Mouse (Mus musculus) cerebellum, adult 2 months (tissue): ENCODE data around the gene Pilrb2. TPM values are rescaled to one million over a fixed set of nuclear protein-coding genes. Genes with fewer than 3 reads are reported as not detected.
"Not testable (repeated sequence)": the region's sequence is repeated elsewhere in the genome, so short reads cannot be mapped to it uniquely, and the experiment has no call there.

Experiments used
- DNase-seq, 2 experiments: peaks; one replicate each; pipeline ENCODE4 v3.0.0; 2021
- H3K27ac ChIP-seq: fragments of 200-500 bp; 2 replicates; pipeline ENCODE4 v1.5.1; 2012; ENCODE audit warnings: low read length, control low read depth, inconsistent platforms; ENCODE audit not compliant: insufficient read depth
- H3K27me3 ChIP-seq: fragments of 200-500 bp; 2 replicates; pipeline ENCODE4 v1.6.1; 2012; ENCODE audit warnings: inconsistent platforms, mild to moderate bottlenecking, low read length, moderate library complexity; ENCODE audit not compliant: control insufficient read depth, insufficient read depth
- H3K4me1 ChIP-seq: fragments of 200-500 bp; 2 replicates; pipeline ENCODE4 v1.6.1; 2011; ENCODE audit warnings: low read length; ENCODE audit not compliant: control insufficient read depth, insufficient read depth
- H3K4me3 ChIP-seq: fragments of 200-500 bp; replicated peaks from 2 replicates; pipeline ENCODE3; 2011; ENCODE audit warnings: mild to moderate bottlenecking, low read depth, low read length, control low read depth; ENCODE audit not compliant: insufficient read depth
- CTCF ChIP-seq: fragments of 200-500 bp; IDR thresholded peaks from 2 replicates; pipeline ENCODE4 v1.5.1; 2011; ENCODE audit warnings: low read depth, mild to moderate bottlenecking, control low read depth, low read length, moderate library complexity, borderline replicate concordance; ENCODE audit not compliant: insufficient read depth
- POLR2A ChIP-seq: fragments of 200-500 bp; IDR thresholded peaks from 2 replicates; pipeline ENCODE4 v1.6.1; 2011; ENCODE audit warnings: low read length, control low read depth, borderline replicate concordance; ENCODE audit not compliant: insufficient read depth
- WGBS: fragments of 180-500 bp; shearing (Covaris S2); methylation state at CpG from one replicate; pipeline ENCODE4 v1.1.7; 2018; 5-methylcytosine and 5-hydroxymethylcytosine counted together
- polyA plus RNA-seq: library from polyadenylated mRNA; depleted of rRNA; stranded (reverse); fragments of >200 nt; gene quantifications from 2 replicates; pipeline ENCODE4 v1.2.3, GENCODE M21; 2012; rRNA removed

Pilrb2 gene
- 0.11 and 0.23 TPM in 2 replicates for polyA plus RNA-seq

DNA sequence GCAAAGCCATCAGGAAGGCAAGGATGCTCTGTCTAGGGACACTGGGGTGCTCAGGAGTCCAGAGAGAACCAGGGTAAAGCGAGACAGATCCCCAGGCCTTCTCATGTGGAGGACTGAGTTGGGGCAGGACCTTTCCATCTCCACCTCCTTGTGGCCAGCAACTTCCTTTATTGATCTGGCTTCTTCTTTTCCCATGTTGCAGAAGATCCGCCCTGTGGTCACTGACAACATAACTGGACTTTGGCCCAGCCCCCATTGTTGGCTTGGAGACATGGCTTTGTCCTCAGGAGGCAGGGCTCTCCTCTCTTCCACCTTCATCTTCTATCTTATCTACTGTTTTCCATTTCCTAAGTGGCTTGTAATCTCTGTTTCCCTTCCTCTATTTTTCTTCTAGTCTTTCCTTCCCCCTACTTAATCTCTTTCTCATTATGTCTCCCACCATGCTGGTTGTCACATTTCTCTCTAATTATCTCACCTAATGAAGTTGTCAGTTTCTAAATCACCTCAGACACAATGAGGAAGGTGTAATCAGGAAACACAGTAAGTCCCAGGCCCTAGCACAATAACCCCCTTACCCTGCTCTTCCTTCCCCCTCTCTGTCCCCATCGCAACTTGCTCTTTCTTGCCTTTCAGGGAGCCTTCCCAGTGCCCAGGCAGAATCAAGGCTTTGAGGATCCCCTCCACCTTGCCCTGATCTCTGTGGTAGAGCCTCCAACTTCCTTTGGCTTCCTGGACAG, at the start of gene Pilrb2:
Gene Pilrb2 (minus strand): TSS at position 172 of the 737 bp plus-strand sequence.
- not testable (repeated sequence) for H3K27me3 ChIP-seq, H3K27ac ChIP-seq, DNase-seq, H3K4me1 ChIP-seq, H3K4me3 ChIP-seq
- 68% methylated on average over 3 of the region's 3 CpGs for WGBS

DNA sequence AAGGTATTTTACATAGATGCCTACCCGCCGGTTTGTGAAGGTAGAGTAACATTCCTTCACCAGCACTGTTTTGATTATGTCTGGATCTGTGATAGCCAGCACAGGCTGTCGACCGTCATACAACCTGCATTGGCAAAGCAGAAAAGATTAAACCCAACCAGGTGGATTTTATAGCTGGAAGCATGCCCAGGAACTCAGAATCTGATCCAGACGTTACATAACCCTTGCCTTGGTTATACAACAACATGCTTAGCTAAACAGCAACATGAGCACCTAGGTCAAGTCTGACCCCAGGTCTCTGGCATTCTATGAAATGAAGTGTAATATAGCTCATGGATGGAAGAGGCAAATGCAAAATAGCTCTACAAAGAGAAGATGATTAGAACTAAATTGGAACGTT, 43.9 kb upstream of the Pilrb2 start:
- no peak overlapping the region for H3K4me3 ChIP-seq
- TF ChIP-seq CTCF (no peak), POLR2A (no peak)
- DNase-seq = peak; percentile 28 to 72
- WGBS = 40% methylated on average over 6 of the region's 6 CpGs
- 0 out of 2 replicates have a peak overlapping the region, but pooled peaks have one; percentile 16 for H3K27ac ChIP-seq
- H3K4me1 ChIP-seq = no peaks in the 10 kb centered on the region; the same call in 1 of the 2 replicates
- H3K27me3 ChIP-seq = no peaks in the 10 kb centered on the region

DNA sequence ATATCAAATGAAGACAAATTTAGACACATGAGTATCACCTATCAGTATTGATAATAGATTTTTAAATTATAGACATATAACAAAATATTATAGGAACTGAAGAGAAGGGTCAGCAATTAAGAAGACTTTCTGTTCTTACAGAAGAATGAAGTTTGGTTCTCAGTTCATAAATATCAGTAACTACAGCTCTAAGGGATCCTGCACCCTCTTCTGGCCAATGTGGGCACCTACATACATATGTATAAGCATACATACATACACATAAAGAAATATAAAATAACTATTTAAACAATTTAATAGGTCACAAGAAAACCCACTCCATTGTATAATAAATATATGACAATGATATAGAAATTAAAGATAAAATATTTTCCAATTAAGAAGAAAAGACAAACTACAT, 42.9 kb upstream of the Pilrb2 start:
- TF ChIP-seq CTCF = no peak
- TF ChIP-seq POLR2A = no peak
- Histone ChIP-seq H3K4me1 (no peaks in the 10 kb centered on the region; the same call in 1 of the 2 replicates), H3K4me3 (no peak overlapping the region), H3K27me3 (no peaks in the 10 kb centered on the region), H3K27ac (no peak overlapping the region)
- DNase-seq = no peak

DNA sequence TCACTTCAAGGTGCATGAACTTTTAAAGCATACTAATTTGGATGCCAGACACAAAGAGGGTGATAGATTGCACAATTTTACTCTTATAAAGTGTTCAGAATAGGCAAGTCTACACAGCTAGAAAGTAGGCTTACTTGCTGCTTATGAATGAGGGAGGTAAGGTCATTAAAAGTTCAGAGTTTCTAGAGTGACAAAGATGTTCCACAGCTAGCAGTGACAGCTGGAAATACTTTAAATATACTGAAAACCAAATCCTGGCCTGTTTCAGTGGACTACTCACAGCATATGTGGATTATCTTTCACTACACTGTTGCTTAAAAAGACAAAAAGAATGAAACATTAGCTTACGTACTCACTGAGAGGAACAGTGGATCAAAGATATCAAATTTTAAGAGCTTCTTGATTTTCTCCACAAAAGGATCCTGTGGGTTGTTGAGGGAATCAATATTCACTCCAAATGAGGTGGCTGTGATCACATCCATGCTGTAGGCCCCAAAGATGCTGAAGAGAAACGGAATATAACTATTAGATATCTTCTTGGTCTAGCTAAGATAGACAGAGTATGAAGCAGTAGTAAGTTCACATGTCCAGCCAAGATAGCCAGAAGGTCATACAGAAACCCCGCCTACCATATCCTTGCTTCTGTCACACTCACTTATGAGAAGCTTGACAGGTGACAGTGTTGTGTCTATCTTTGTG, 38.1 kb upstream of the Pilrb2 start:
- no peak for DNase-seq
- Histone ChIP-seq H3K27ac (no peak overlapping the region), H3K4me1 (no peaks in the 10 kb centered on the region), H3K4me3 (no peak overlapping the region), H3K27me3 (no peaks in the 10 kb centered on the region)
- TF ChIP-seq CTCF (no peak), POLR2A (no peak)
- WGBS = 95% methylated on average over 3 of the region's 3 CpGs

DNA sequence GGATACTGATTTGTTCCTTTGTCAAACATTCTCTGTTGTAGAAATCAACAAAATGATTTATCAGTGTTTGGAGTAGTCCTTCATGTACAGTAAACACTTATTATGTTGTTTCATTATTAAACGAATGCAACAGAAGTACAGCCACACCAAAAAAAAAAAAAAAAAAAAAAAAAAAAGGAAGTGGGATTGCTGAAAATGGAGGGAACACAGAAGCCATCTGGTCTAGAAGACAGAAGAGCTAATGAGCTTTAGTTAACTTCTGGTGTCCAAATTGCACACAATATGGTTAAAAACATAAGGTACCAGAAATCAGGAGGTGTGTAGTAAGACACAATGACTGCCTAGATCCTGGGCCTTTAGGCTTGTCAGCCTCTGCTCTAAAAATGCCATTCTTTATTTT, 26.2 kb upstream of the Pilrb2 start:
- H3K27me3 ChIP-seq = no peaks in the 10 kb centered on the region; the same call in 1 of the 2 replicates
- TF ChIP-seq CTCF (no peak), POLR2A (no peak)
- no peak for DNase-seq
- 75% methylated on average over 1 of the region's 1 CpGs for WGBS
- no peaks in the 10 kb centered on the region for H3K4me1 ChIP-seq
- no peak overlapping the region for H3K27ac ChIP-seq
- H3K4me3 ChIP-seq = no peak overlapping the region

DNA sequence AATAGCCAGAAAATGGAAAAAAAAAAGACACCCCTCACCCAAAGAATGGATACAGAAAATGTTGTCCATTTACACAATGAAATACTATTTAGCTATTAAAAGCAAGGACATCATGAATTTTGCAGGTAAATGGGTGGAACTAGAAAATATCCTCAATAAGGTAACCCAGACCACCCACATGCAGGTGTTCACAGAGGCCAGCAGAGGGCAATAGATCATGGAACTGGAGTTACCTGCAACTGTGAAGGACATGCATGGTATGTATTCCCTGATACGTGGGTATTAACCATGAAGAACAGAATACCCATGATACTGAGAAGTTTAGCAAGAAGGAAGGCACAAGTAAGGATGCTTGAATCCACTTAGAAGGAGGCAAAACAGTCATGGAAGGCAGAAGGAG, 21.3 kb upstream of the Pilrb2 start:
- DNase-seq = no peak
- Histone ChIP-seq H3K27ac (no peak overlapping the region), H3K27me3 (no peaks in the 10 kb centered on the region; the same call in 1 of the 2 replicates), H3K4me3 (no peak overlapping the region), H3K4me1 (no peaks in the 10 kb centered on the region)
- TF ChIP-seq POLR2A (no peak), CTCF (peak; percentile 11; the same call in 1 of the 2 replicates)
- 59% methylated on average over 1 of the region's 1 CpGs for WGBS

DNA sequence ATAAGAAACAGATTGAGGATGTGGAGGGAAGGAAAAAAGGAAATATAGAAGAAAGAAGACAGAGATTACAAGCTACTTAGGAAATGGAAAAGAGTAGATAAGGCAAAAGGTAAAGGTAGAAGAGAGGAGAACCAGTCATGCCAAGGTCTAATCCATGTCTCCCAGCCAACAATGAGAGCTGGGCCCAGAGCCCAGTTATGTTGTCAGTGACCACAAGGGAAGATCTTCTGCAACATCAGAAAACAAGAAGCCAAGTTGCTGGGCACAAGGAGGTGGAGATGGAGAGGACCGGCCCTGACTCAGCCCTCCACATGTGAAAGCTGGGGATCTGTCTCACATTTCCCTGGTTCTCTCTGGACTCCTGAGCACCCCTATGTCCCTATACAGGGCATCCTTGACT, 16.1 kb upstream of the Pilrb2 start:
- TF ChIP-seq POLR2A = no peak
- TF ChIP-seq CTCF = no peak
- no peaks in the 10 kb centered on the region for H3K4me1 ChIP-seq
- H3K4me3 ChIP-seq = no peak overlapping the region
- WGBS = 56% methylated on average over 1 of the region's 1 CpGs
- no peaks in the 10 kb centered on the region for H3K27me3 ChIP-seq
- DNase-seq = no peak
- H3K27ac ChIP-seq = no peak overlapping the region

DNA sequence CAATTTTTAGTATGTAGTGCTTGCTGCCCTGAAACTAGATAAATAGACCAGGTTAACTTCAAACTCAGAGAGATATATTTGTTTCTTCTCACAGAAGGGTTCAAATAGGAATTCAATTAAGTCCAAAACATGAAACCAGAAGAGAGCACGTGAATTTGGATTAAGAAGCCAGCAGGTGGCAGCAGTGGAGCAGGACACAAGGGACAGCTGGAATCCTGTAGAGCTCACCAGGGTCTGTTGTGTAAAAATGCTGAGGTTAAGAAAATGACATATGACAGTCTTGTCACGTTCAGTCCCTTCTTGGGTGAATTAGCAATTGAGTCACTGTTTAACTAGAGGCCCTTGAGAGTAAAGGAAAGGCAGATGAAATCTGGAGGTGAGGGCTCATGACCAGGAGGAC, 14.3 kb upstream of the Pilrb2 start:
- no peaks in the 10 kb centered on the region for H3K4me1 ChIP-seq
- H3K27ac ChIP-seq = no peak overlapping the region
- 2% methylated on average over 2 of the region's 2 CpGs for WGBS
- H3K4me3 ChIP-seq = no peak overlapping the region
- TF ChIP-seq CTCF = peak; percentile 45; the same call in 1 of the 2 replicates
- TF ChIP-seq POLR2A = no peak
- DNase-seq = peak; percentile 16 to 25
- H3K27me3 ChIP-seq = no peaks in the 10 kb centered on the region
